Mouse (Mus musculus) megakaryocyte, embryonic 14.5 days (primary cell): ENCODE measurements at regions not wholly inside any gene's neighbourhood (a gene's known extent, or its start where the extent isn't known, plus 50 kb on each side); places are given as distances from the start of the nearest gene placed in this dataset.

ENCODE experiments used
- FLI1 ChIP-seq: IDR thresholded peaks from 2 replicates; pipeline ENCODE4 v1.6.1; 2012; ENCODE audit warnings: low read length, inconsistent platforms, mixed read lengths
- GATA1 ChIP-seq: IDR thresholded peaks from 3 replicates; pipeline ENCODE4 v1.6.1; 2012; ENCODE audit warnings: mixed read lengths, low read length, inconsistent platforms, borderline replicate concordance

GRCm38 (mm10) chr19:26466244-26466643, 138.6 kb upstream of the Smarca2 start:
- TF ChIP-seq GATA1 = no peak
- TF ChIP-seq FLI1 = no peak
